9 mouse cellular contexts compared by ENCODE assay signal in genomic region chr8:64659097-64659496, GRCm38 (mm10). TPM values are rescaled to one million over a fixed set of nuclear protein-coding genes. Genes with fewer than 3 reads are reported as not detected.
DNase-seq lines count a peak whose midpoint lies in the region; ATAC-seq and TF ChIP-seq lines count a peak whose summit lies in the region.
"Had no signal": no experiment of that assay in that cellular context is flagged by ENCODE, and none has a peak within 500 bp of the region (broad histone marks: within the 10 kb centered on the region; RNA-seq: fewer than 3 reads in every experiment).

No protein-coding gene starts in this region.

- no peak for TF ChIP-seq CTCF in cortical plate, adult 2 months (IDR thresholded peaks at IDR 0.05; ENCODE audit: extremely low read depth, insufficient read depth, low read length)

- DNase-seq in frontal cortex, adult 2 months (ENCODE audit: extremely low spot score in 1 of 2, low spot score in 1 of 2) = peak; percentile 67 to 73
- no peak for DNase-seq in frontal cortex, postnatal 14 days (ENCODE audit: low spot score in 2 of 2)
- DNase-seq in left cerebral cortex, postnatal 14 days (ENCODE audit: low spot score in 2 of 2) = peak; percentile 48 to 71
- no peak for DNase-seq in urinary bladder, adult 2 months (ENCODE audit: low spot score)
- DNase-seq in kidney, postnatal 4 days = no peak

- intact Hi-C loops in left cerebral cortex, postnatal 14 days (cut with DNase I) = loop anchor here (5.0 kb wide), 2 partner anchors 33 to 37 kb away; partner anchors contain the start of gene Cpe

- ATAC-seq in CD4-positive, CD25-positive, alpha-beta regulatory T cell, adult 4 months = peak; percentile 51
- ATAC-seq in monocyte, adult 5-6 weeks (replicated peaks; ENCODE audit: insufficient number of reproducible peaks, low FRiP score, low TSS enrichment, poor library complexity, severe bottlenecking) = no peak

- TF ChIP-seq POLR2A in cortical plate, adult 2 months (IDR thresholded peaks at IDR 0.05; ENCODE audit: extremely low read depth, insufficient read depth, low read length) = no peak

- no peak overlapping the region for H3K4me3 ChIP-seq in cortical plate, adult 2 months (ENCODE audit: insufficient read depth, low read length)
- H3K4me3 ChIP-seq: limb, embryonic 10.5 days had no signal

- peaks cover 24% of the 10 kb centered on the region for H3K4me1 ChIP-seq in cortical plate, adult 2 months (ENCODE audit: control insufficient read depth, insufficient read depth, low read length)

- peak overlapping the region; percentile 96 for H3K27ac ChIP-seq in cortical plate, adult 2 months (ENCODE audit: insufficient read depth, low read length)
- H3K27ac ChIP-seq: limb, embryonic 10.5 days had no signal

RNA-seq across cellular contexts. Expression of gene Cpe, which starts 33.8 kb away (rescaled TPM):
- polyA plus RNA-seq in frontal cortex, adult 2 months (2012; rRNA removed) = 1,706 and 1,914 TPM in 2 replicates
- polyA plus RNA-seq in CD4-positive, CD25-positive, alpha-beta regulatory T cell, adult 4 months (2017; shearing (Covaris generic)) = 1 to 10 TPM; 1.3 to 2.3 TPM
- 1,729 and 1,769 TPM in 2 replicates for polyA plus RNA-seq in cortical plate, adult 2 months (2012; rRNA removed)
- 1,000 to 10,000 TPM; 2,228 to 2,322 TPM for total RNA-seq in left cerebral cortex, postnatal 14 days (2021)
- 0.19 to 0.57 TPM in 2 of 3 replicates, not detected in the other for total RNA-seq in monocyte, adult 5-6 weeks (2017)
- polyA plus RNA-seq in urinary bladder, adult 2 months (2012; rRNA removed) = 114 and 187 TPM in 2 replicates

Comparison
In these comparisons a context has a peak if more than half of its experiments do, and no peak if none do; other contexts are left out.
1. DNase-seq: peak in frontal cortex, adult 2 months (2 of 2) and left cerebral cortex, postnatal 14 days (2 of 2); none in frontal cortex, postnatal 14 days (0 of 2), urinary bladder, adult 2 months (single experiment) and kidney, postnatal 4 days (0 of 2).
2. RNA of gene Cpe, which starts 33.8 kb away (polyA plus RNA-seq): 1,729 to 1,769 TPM in cortical plate, adult 2 months, 1,706 to 1,914 TPM in frontal cortex, adult 2 months and 114 to 187 TPM in urinary bladder, adult 2 months; 1.3 to 2.3 TPM in CD4-positive, CD25-positive, alpha-beta regulatory T cell, adult 4 months; every median in the first group is over 10 times any median in the second.